Mouse (Mus musculus) c-Kit-negative CD71-positive TER-119-positive erythroid progenitor cells, embryonic 14.5 days (primary cell): ENCODE measurements around the gene Ero1l.

ENCODE experiments used
- DNase-seq: peaks from one replicate; pipeline ENCODE4 v3.0.0-alpha.2; 2013; ENCODE audit warnings: low read depth, low spot score

Gene Ero1l

GRCm38 (mm10) chr14:45318426-45319236 lies at the start of gene Ero1l:
TSS of gene Ero1l (minus strand) at chr14:45318771.
- peak; percentile 68 for DNase-seq

- DNase-seq = no peak
Measured at GRCm38 (mm10) chr14:45365196-45365587, 46.6 kb upstream of the Ero1l start.

GRCm38 (mm10) chr14:45364211-45365195 lies 45.9 kb upstream of the Ero1l start:
- DNase-seq = no peak

GRCm38 (mm10) chr14:45350931-45351859 lies 32.6 kb upstream of the Ero1l start, which contains the start of gene Styx:
TSS of gene Styx (plus strand) at chr14:45351093.
- DNase-seq = peak; percentile 82

- DNase-seq = peak; percentile 89
Measured at GRCm38 (mm10) chr14:45329589-45330181, 11.1 kb upstream of the Ero1l start, which contains the start of gene Psmc6. TSS of gene Psmc6 (plus strand) at chr14:45329788.

- no peak for DNase-seq
Measured at GRCm38 (mm10) chr14:45329018-45329588, 10.5 kb upstream of the Ero1l start.

- no peak for DNase-seq
Measured at GRCm38 (mm10) chr14:45328072-45328713, 9.6 kb upstream of the Ero1l start.

GRCm38 (mm10) chr14:45325471-45325870 lies 6.9 kb upstream of the Ero1l start:
- no peak for DNase-seq

GRCm38 (mm10) chr14:45323320-45323719 lies 4.7 kb upstream of the Ero1l start:
- DNase-seq = no peak

GRCm38 (mm10) chr14:45322450-45322849 lies 3.9 kb upstream of the Ero1l start:
- DNase-seq = no peak

- peak; percentile 60 for DNase-seq
Measured at GRCm38 (mm10) chr14:45321622-45322021, 3.1 kb upstream of the Ero1l start.

- DNase-seq = no peak
Measured at GRCm38 (mm10) chr14:45321067-45321466, 2.5 kb upstream of the Ero1l start.

- no peak for DNase-seq
Measured at GRCm38 (mm10) chr14:45320111-45320510, 1.5 kb upstream of the Ero1l start.

GRCm38 (mm10) chr14:45319237-45319610 lies 653 bp upstream of the Ero1l start:
- DNase-seq = peak; percentile 34

GRCm38 (mm10) chr14:45317921-45318411 lies 605 bp downstream of the Ero1l start:
- DNase-seq = peak; percentile 50

GRCm38 (mm10) chr14:45316927-45317326 lies 1.6 kb downstream of the Ero1l start:
- no peak for DNase-seq

GRCm38 (mm10) chr14:45310101-45310500 lies 8.5 kb downstream of the Ero1l start:
- DNase-seq = no peak

GRCm38 (mm10) chr14:45309646-45310045 lies 8.9 kb downstream of the Ero1l start:
- DNase-seq = no peak

GRCm38 (mm10) chr14:45307630-45308328 lies 10.8 kb downstream of the Ero1l start:
- DNase-seq = no peak
